Mouse (Mus musculus) liver, adult 2 months (tissue): ENCODE data around the gene Gm49325. TPM values are rescaled to one million over a fixed set of nuclear protein-coding genes. Genes with fewer than 3 reads are reported as not detected.

Experiments used
- DNase-seq: peaks from one replicate; pipeline ENCODE4 v3.0.0-alpha.2; 2011; ENCODE audit warnings: low read depth, low spot score; ENCODE audit errors: extremely low read depth
- H3K27ac ChIP-seq: fragments of 200-500 bp; replicated peaks from 2 replicates; pipeline ENCODE4 v1.5.1; 2012; ENCODE audit warnings: low read depth, mild to moderate bottlenecking, control low read depth, inconsistent platforms, low read length; ENCODE audit not compliant: insufficient read depth
- H3K27me3 ChIP-seq: fragments of 200-500 bp; 2 replicates; pipeline ENCODE4 v1.6.1; 2012; ENCODE audit warnings: mild to moderate bottlenecking, moderate library complexity, low read length, inconsistent platforms; ENCODE audit not compliant: control insufficient read depth, insufficient read depth
- H3K36me3 ChIP-seq: fragments of 200-500 bp; 2 replicates; pipeline ENCODE4 v1.6.1; 2012; ENCODE audit warnings: low read length, inconsistent platforms; ENCODE audit not compliant: control insufficient read depth, insufficient read depth
- H3K4me1 ChIP-seq: fragments of 200-500 bp; 2 replicates; pipeline ENCODE4 v1.6.1; 2011; ENCODE audit warnings: low read length; ENCODE audit not compliant: control insufficient read depth, insufficient read depth
- H3K4me3 ChIP-seq: fragments of 200-500 bp; 2 replicates; pipeline ENCODE4 v1.5.1; 2011; ENCODE audit warnings: low read depth, mild to moderate bottlenecking, control low read depth, low read length, moderate library complexity; ENCODE audit not compliant: insufficient read depth
- H3K79me2 ChIP-seq: fragments of 200-500 bp; 2 replicates; pipeline ENCODE4 v1.6.1; 2012; ENCODE audit warnings: inconsistent platforms, mild to moderate bottlenecking, low read length, moderate library complexity; ENCODE audit not compliant: control insufficient read depth, insufficient read depth
- H3K9ac ChIP-seq: fragments of 200-500 bp; 2 replicates; pipeline ENCODE4 v1.6.1; 2012; ENCODE audit warnings: low read depth, mild to moderate bottlenecking, control low read depth, inconsistent platforms, low read length
- CTCF ChIP-seq: fragments of 200-500 bp; IDR thresholded peaks from 2 replicates; pipeline ENCODE4 v1.5.1; 2011; ENCODE audit warnings: low read depth, low read length, control low read depth
- POLR2A ChIP-seq: fragments of 200-500 bp; IDR thresholded peaks from 2 replicates; pipeline ENCODE4 v1.6.1; 2011; ENCODE audit warnings: low read length, control low read depth; ENCODE audit not compliant: insufficient read depth; ENCODE audit errors: extremely low read depth
- WGBS: fragments of 180-500 bp; shearing (Covaris S2); methylation state at CpG from one replicate; pipeline ENCODE4 v1.1.7; 2018; 5-methylcytosine and 5-hydroxymethylcytosine counted together
- polyA plus RNA-seq: library from polyadenylated mRNA; depleted of rRNA; stranded (reverse); fragments of >200 nt; gene quantifications from 2 replicates; pipeline ENCODE4 v1.2.3, GENCODE M21; 2012
- total RNA-seq: library from RNA; depleted of rRNA; stranded (reverse); fragments of >200 nt; gene quantifications from 2 replicates; pipeline ENCODE4 v1.2.3, GENCODE M21; 2014

Gm49325 gene
- total and polyA plus RNA-seq, 2 experiments, result not detected

DNA sequence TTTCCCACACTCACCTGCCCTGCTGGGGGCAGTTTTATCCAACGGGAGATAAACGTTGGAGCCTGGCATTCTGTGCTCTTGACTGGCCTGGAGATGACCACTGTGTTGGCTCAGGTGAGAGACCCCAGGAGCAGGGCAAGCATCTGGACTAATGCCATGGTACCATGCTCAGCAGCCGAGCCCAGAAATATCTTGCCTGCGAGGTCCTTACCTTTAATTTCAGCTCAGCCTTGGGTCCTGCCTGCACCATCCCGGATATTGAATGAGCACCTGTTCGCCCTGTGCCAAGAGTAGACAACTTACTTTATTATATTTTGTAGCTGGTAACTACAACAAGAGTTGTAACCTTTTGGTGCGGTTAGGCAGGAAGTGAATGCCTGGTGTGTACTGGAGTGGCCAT lies 858 bp downstream of the Gm49325 start:
- no peak for DNase-seq
- WGBS, result 9% methylated on average over 7 of the region's 7 CpGs
- Histone ChIP-seq H3K36me3 (peaks cover 7% of the 10 kb centered on the region), H3K9ac (peak overlapping the region; percentile 87), H3K79me2 (peaks cover 26% of the 10 kb centered on the region), H3K27ac (peak overlapping the region; percentile 79), H3K27me3 (no peaks in the 10 kb centered on the region), H3K4me3 (peak overlapping the region; percentile 77), H3K4me1 (peaks cover 18% of the 10 kb centered on the region)
- TF ChIP-seq CTCF (no peak), POLR2A (no peak)

DNA sequence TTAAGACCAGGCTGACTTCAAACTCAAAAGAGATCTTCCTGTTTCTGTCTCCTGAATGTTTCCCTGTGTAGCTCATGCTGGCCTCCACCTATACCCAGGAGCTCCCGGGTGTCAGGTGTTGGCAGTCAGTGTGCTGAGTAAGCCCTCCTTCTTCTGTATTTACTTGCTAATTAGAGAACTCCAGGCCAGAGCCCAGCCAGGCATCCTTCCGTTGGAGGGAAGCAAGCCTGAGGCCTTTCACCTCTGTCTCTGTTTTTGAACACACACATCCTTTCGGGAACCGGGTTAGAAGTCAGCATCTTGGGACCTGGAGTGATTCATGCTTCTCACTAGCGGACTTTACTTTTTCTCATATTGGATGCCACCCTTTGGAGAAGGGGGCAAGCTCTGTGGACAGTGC lies 1.4 kb downstream of the Gm49325 start:
- Histone ChIP-seq H3K27me3 (no peaks in the 10 kb centered on the region), H3K9ac (no peak overlapping the region; the same call in 1 of the 2 replicates), H3K36me3 (peaks cover 8% of the 10 kb centered on the region), H3K4me1 (peaks cover 18% of the 10 kb centered on the region), H3K79me2 (peaks cover 26% of the 10 kb centered on the region), H3K4me3 (no peak overlapping the region), H3K27ac (peak overlapping the region; percentile 79)
- no peak for DNase-seq
- WGBS, result 14% methylated on average over 5 of the region's 5 CpGs
- TF ChIP-seq POLR2A (no peak), CTCF (no peak)

DNA sequence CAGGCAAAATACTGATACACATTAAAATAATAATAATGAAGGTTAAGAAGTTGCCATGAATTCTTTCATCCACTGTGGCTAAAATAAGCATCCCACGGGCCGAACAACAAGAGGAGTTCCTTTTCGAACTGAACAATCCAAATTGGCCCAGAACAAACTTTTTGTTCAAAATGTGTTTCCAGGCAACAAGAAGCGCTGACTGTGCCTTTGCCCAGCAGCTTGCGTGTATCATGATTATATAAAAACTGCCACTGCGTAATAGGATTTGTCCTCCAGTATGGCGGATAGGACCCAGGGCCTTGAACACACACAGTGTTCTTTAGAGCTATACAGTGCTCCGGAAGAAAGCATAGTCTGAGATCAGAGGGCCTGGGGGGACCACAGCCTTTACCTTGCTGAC lies 2.6 kb downstream of the Gm49325 start:
- Histone ChIP-seq H3K4me3 (no peak overlapping the region), H3K27ac (no peak overlapping the region; the same call in 1 of the 2 replicates), H3K9ac (no peak overlapping the region), H3K36me3 (peaks cover 8% of the 10 kb centered on the region), H3K79me2 (peaks cover 26% of the 10 kb centered on the region), H3K4me1 (peaks cover 24% of the 10 kb centered on the region), H3K27me3 (no peaks in the 10 kb centered on the region)
- WGBS, result 73% methylated on average over 8 of the region's 8 CpGs
- DNase-seq, result no peak
- TF ChIP-seq POLR2A, result no peak

DNA sequence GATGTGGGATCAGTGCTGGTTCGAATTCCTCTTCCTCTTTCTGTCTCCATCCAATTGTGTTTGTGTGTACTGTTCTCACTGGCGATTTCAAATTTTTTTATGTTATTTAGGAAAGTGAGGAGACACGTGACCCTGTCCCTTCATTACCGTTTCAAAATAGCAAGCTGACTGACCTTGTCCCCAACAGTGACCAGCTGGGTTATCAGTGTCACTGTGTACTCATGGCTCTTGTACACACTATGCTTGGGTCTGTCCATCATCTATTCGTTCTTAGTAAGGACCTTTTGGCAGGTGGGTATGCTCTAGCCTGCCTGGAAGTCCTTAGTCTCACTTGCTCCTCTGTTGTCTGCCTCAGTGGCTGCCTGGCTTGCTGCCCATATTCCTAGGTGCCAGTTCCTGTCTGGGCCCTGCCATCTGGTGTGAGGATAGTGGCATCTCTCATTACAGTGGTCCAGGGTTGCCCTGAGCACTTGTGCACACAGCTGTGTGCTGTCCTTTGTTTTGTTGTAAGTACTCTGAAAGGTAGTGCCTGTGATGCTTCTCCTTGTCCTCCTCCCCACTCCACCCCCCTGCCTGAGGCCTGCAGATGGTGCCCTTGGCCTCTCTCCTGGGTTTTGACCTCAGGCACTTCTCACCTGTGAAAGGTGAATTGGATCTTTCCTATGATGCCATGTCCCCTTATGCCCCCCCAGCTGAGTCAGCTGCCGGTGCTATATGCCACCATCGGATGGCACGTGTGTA lies 4.4 kb downstream of the Gm49325 start:
- no peak overlapping the region for H3K9ac ChIP-seq
- H3K36me3 ChIP-seq, result peaks cover 19% of the 10 kb centered on the region
- WGBS, result 36% methylated on average over 8 of the region's 8 CpGs
- peak overlapping the region; percentile 45 for H3K27ac ChIP-seq
- H3K79me2 ChIP-seq, result peaks cover 26% of the 10 kb centered on the region
- H3K4me3 ChIP-seq, result no peak overlapping the region
- peaks cover 31% of the 10 kb centered on the region for H3K4me1 ChIP-seq
- peak; percentile 96 for DNase-seq
- H3K27me3 ChIP-seq, result no peaks in the 10 kb centered on the region
- TF ChIP-seq CTCF (no peak), POLR2A (no peak)

DNA sequence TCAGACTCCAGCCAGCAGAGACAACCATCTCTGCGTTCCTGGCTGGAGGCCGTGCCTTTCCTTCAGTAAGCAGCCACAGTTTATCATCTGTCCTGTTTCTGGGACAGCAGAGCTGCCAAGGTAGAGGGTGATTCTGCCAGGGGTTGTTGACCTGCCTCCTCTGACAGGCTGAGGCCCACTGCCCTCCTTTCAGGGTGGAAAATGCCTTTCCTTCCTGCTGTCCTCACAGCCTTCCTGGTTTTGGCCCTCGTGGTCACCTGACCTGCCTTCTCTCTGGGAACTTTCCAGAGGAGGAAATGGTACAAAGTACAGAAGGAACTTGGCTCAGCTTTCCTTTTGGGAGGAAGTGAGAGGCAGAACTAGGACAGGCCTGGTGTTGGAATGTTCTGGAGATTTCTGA lies 7.4 kb downstream of the Gm49325 start:
- peak; percentile 98 for DNase-seq
- Histone ChIP-seq H3K79me2 (peaks cover 13% of the 10 kb centered on the region), H3K9ac (no peak overlapping the region), H3K4me3 (no peak overlapping the region), H3K27ac (peak overlapping the region; percentile 64), H3K27me3 (no peaks in the 10 kb centered on the region), H3K4me1 (peaks cover 23% of the 10 kb centered on the region), H3K36me3 (peaks cover 30% of the 10 kb centered on the region)
- TF ChIP-seq POLR2A, result no peak
- TF ChIP-seq CTCF, result no peak
- 4% methylated on average over 3 of the region's 3 CpGs for WGBS

DNA sequence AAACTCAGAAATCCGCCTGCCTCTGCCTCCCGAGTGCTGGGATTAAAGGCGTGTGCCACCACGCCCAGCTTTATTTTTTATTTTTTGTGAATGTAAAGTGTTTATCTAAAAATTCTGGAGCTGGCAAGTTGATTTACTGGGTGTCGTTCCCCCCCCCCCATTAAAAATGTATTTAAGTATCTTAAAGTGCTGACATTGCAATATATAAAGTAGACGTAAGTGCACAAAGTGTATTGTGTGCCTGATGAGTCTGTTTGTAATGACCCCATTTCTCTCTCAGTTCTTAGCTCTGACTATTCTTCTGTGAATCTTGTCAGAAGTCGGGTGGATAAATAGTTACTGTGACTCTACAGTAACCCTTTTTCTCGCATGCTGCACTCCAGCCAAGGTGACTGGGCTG lies 9.7 kb downstream of the Gm49325 start:
- Histone ChIP-seq H3K36me3 (peaks cover 30% of the 10 kb centered on the region), H3K9ac (no peak overlapping the region), H3K27ac (no peak overlapping the region), H3K79me2 (peaks cover 7% of the 10 kb centered on the region), H3K27me3 (no peaks in the 10 kb centered on the region), H3K4me3 (no peak overlapping the region), H3K4me1 (peaks cover 16% of the 10 kb centered on the region)
- WGBS, result 97% methylated on average over 8 of the region's 8 CpGs
- no peak for DNase-seq
- no peak for TF ChIP-seq POLR2A
- no peak for TF ChIP-seq CTCF
